Mouse (Mus musculus) right cerebral cortex, postnatal 14 days (tissue): Measurements from ENCODE around the gene Lypd5.
A peak's percentile ranks its signal among the peaks of the same experiment; 100 is the strongest.
"Not testable (repeated sequence)": the region's sequence is repeated elsewhere in the genome, so short reads cannot be mapped to it uniquely, and the experiment has no call there.

Source experiments
- DNase-seq: peaks from one replicate; pipeline ENCODE4 v3.0.0; 2022

The Lypd5 gene

DNA sequence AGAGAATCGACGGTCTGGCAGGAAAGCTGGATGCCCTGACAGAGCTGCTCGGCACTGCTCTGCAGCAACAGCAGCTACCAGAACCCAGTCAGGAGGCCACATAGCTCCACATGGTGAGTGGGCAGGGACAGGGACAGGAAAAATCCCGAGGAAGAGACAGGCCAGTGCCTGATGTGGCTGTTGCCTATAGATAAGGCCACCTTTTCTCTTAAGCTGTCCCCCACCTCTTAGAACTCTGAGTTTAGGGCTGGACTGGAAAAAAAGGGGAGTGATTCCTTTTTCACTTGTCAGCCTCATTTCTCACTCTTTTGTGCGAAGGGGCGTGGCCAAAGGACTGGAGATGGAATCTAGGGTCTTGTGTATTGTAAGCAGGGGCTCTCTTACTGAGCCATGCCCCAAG, 35.1 kb downstream of the Lypd5 start:
- no peak for DNase-seq

DNA sequence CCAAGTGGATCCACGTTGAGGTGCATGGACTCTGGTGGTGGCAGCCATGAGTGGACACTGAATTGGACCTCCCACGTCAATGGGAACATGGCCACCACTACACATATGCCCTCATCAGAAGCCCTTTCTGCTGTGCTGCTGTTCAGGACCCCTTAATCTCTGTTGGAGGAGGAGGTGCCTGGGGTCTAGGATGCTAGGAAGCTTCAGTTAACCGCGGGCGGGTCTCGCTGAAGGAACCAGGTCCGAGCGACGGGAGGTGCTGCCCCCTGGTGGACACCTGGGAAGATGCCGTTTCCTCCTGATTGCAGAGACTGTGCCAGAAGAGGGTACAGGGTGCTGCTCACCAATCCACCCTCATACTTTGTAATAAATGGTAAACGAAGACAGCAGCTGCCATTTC, 35.8 kb downstream of the Lypd5 start:
- peak; percentile 79 for DNase-seq

DNA sequence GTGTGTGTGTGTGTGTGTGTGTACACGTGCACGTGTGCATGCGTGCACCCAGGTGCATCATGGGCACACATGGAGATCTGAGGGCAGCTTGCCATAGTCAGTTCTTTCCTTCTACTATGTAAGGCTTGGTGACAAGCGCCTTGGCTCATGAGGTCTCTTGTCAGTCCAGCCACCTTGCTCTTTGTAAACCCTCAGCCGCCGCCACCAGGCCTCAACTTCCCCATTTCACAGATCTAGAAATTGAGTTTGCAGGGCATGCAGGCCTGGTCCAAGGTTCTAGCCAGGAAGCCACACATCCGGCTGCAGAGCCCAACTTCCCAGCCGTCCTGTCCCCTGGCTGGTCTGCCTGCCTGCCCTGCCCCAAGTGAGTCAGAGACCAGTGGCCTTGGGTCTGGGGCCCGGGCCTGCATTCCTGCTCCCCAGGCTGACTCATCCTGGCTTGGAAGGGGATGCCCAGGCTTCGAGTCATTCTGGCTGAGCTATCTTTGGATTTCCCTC, 38.1 kb downstream of the Lypd5 start:
- DNase-seq, result no peak

DNA sequence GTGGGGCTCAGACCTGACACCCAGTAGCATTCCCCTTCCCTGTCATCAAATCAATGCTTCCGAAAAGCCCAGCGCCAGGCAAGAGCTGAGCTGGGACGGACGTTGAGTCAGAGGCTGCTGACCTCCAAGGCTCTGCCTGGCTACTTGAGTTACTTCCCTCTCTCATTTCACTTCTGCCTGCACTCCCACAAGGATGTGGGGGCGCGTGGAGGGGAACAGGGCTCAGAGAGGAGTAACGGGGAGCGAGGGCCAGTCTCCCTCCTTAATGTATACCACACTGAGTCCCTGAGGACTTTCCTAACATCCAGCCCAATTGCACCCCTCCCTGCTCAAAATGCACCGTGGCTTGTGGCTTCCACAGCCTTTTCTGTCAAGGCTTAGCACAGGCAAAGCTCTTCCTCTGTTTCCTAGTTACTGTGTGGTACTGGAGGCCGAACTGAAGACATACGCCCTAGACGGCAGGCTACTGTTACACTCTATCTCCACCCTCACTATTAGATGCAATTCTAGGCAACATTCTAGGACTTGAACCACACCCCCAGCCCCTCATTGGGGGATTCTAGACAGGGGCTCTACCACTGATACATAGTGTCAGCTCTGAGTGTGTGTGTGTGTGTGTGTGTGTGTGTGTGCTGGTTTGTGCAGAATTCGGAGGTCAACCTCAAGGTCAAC, 40.7 kb downstream of the Lypd5 start:
- no peak for DNase-seq

DNA sequence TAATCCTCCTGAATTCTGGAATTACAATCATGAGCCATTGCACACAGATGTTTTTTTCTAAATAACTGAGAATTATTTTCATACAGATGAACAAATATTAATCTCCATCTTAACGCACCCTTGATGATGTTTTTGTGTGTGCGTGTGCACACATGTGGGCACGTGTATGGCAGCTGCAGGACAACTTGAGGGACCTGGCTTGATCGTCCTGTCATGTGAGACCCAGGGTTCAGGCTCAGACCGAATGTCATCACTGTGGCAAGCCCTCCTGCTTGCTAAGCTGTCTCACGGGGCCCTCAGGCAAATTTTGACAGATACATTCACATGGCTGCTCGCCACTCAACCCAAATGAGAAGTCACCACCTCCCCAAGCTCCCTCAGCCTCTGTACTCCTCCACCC, 41.5 kb downstream of the Lypd5 start:
- DNase-seq, result no peak

DNA sequence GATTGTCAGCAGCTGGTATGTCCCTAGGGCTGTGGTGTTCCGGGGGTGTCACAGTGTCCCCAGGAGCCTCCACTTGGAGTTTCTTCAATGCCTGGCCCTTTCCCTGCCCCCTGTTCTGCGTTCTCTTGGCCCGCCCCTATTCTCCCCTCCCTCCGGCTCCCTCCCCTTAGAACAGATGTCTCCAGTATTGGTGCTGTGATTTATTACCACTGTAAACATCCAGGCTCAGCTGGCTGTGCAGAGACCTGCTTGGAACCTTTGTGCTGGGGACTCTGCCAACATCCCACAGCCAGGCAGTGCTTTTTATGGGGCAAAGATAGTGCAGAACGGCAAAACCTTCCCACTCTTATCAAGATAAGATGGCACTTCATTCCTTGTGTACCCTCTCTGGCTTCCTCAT, 42.1 kb downstream of the Lypd5 start:
- no peak for DNase-seq

DNA sequence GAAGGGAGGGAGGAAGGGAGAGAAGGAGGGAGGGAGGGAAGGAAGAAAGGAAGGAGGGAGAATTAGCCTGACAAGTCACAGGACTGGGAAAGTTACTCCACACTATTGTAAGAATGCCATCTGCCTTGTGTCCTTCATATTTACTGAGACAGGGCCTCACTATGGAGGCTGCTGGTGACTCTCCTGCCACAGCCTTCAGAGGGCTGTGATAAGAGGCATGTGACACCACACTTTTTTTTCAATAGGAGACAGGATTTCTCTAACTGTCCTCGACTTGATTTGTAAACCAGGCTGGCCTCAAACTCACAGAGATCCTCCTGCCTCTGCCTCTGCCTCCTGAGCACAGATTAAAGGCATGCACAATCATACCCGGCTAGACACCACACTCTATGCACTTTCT, 42.7 kb downstream of the Lypd5 start:
- DNase-seq, result no peak

DNA sequence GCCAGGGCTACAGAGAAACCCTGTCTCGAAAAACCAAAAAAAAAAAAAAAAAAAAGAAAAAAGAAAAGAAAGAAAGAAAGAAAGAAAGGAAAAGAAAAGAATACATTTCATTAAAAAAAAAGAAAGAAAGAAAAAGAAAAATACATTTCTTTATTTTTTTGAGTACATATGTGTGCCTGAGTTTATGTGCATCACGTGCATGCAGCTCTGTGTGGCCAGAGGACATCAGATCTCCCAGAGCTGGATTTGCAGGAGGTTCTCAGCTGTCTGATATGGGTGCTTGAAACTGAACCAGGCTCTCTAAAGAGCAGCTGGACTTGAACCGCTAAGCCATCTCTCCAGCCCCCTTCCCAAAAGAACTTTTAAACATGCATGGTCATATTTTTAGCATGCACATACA, 45.1 kb downstream of the Lypd5 start:
- DNase-seq, result no peak

DNA sequence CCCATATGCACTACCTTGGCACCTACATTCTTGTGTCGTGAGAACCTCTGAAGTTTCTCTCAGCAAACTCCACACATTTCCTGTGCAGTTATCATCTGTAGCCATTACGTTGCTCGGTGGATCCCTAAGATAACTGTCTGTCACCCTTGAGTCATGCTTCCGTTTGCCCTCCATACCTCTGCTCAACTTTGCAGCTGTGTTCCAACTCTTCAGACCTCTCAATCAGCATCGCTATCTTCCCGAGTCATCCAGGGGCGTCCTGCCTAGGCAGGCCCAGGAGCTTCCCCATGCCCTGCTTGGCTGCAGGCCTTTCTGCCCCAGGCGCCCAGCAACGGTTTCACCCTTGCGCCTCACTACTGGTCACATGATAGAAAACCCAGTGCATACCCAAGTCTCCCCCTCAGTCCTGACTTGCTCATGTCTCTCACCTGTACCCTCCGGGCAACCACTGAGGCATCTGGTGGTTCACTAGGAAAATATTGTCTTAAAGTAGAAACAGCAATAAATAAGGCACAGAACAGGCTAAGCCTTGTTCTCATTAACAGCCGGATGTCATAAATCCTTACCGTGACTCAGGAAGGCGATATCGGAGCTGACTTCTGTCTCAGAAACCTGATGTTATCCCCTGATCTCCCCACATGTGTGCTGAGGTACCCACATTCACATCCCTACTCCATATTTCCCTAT, 45.6 kb downstream of the Lypd5 start:
- DNase-seq, result no peak

DNA sequence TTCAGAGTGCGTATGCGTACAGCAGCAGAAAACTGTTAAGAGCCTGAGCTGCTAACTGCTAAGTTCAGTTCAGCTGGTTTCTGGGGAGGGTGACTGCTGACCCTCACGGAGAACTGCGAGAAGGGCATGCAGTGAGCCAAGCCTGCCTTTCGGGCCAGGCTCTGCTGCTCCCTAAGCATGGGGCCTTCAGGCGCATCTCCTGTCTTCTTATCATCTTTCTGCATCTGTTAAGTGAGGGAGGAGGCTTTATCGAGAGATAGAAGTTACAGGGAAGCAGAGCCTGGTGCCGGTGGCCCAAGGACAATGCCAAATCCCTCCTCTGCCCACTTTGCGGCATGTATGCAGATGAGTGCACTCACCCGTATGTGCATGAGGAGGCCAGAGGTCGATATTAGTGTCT, 47.8 kb downstream of the Lypd5 start:
- no peak for DNase-seq

DNA sequence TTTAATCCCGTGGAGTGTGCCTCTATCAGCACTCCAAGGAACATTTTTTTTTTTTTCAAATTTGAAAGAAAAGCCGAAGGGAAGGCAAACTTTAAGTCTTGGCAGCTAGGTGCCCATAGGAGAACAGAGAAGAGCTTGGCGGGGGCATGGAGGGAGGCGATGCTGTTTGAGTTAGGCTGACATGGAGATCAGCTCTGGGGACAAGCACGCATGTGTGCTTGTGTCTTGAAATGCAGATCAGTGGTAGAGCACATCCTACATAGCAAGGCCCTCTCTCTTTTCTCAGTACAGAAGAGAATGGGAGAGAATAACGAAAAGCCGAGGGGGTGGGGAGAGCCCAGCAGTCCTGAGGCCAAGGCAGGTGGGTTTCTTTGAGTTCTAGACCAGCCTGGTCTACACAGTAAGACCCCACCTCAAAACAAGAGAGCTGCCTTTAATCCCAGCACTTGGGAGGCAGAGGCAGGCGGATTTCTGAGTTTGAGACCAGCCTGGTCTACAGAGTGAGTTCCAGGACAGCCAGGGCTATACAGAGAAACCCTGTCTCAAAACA, 49.4 kb downstream of the Lypd5 start:
- DNase-seq, result no peak

DNA sequence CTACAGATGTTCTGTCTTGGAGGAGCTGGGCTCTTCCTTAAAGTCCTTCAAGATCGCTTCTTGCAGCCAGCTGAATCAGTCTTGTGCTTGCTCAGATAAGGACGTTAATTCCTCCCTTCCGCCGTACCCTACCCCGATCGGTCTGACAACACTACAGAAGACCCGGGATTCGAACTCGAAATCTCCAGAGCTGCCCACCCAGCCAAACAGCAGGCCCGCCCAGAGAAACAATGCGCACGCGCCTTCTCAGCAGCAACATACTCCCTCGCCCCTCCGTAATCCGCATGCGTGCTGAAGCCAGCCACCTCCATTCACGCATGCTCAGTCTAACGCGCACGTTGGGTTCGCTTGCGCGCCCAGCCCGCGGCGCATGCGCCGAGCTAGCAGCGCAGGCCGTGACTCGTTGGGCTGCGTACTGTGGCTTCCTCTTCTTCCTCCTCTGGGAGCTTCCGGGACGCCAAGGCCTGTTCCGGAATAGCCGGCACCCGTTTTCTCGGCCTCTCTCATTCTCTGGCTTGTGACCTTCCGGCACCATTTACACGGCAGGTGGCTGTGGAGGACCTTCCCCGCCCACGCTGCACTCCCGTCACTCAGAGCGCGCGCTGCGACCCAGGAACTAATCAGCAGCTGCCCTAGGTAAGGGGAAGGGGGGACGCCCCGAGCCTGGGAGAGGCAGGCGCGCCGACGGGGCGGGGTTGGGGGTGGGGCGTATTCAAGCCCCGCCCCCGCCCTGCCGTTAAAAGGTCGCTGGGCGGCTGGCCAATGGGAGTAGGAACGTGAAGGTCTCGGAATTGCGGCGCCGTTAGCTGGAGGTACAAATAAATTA, 50.5 kb downstream of the Lypd5 start, which contains the start of gene Smg9:
Gene Smg9, plus strand, starts transcription at position 364 of the 826 bp plus-strand sequence.
- peak; percentile 96 for DNase-seq

DNA sequence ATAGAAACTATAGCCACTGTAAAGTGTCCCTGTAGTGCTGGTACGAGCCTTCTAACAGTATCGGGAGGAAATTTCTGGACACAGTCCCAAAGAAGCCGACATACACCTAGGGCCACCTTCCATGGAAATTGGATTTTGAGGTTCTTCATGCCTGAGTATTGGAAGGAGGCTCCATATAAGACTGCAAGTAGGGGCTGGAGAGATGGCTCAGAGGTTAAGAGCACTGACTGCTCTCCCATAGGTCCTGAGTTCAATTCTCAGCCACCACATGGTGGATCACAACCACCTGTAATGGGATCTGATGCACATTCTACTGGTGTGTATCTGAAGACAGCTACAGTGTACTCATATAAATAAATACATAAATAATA, 51.1 kb downstream of the Lypd5 start:
- no peak for DNase-seq

DNA sequence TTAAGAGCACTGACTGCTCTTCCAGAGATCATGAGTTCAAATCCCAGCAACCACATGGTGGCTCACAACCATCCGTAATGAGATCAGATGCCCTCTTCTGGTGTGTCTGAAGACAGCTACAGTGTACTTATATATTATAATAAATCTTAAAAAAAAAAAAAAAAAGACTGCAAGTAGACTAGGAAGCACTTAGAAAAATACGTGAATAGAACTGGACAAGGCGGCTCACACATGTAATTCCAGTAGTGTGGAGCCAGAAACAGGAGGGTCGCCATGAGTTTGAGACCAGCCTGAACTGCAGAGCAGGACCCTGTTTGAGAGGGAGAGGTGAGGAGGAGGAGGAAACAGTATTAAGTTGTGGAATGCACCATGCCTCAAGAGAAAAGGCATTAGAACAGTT, 51.5 kb downstream of the Lypd5 start:
- DNase-seq, result not testable (repeated sequence)

DNA sequence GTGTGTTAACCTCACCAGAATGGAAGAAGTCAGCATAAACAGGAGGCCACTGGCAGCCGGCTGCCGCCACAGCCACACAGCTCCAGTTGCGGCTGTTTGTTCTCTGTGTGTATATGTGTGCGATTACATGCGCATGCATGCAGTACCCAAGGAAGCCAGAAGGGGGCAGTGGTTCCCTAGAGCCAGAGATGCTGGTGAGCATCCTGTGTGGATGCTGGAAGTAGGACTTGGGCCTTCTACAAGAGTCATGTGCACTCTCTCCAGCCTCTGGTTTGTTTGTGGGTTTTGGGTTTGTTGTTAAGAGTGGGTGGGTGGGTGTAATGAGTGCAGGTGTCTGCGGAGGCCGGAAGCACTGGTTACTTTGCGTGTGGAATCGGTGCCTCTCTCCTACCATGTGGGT, 53.9 kb downstream of the Lypd5 start:
- no peak for DNase-seq
